Mouse (Mus musculus): ENCODE results near the gene Ankrd55.
"Not testable (repeated sequence)": the region's sequence is repeated elsewhere in the genome, so short reads cannot be mapped to it uniquely, and the experiment has no call there.

Gene Ankrd55

GRCm38 (mm10) chr13:112413611-112414010, 125.4 kb downstream of the Ankrd55 start:
- DNase-seq (ENCODE audit: low read depth) = peak; percentile 67

DNA sequence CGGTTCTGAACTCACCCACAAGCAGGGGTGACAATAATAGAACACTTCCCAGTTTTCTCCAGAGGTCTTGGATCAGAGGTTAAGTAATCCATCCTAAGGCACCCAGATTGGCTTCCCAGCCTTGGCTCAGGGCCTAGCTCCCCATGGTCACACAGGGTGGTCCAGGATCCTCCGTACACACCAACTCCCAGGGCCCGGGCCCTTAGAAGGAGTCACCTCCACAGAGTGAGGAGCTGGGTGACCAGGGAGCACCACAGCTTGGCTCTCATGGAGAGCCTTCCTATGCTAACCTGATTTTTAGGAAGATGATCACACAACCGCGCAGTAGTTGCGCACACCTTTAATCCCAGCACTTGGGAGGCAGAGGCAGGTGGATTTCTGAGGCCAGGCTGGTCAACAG, 127.6 kb downstream of the Ankrd55 start:
- peak; percentile 43 for DNase-seq (ENCODE audit: low read depth)

- DNase-seq (ENCODE audit: low read depth) = peak; percentile 71
These were observed 128.3 kb downstream of the Ankrd55 start for GRCm38 (mm10) chr13:112416410-112417162.

- DNase-seq (ENCODE audit: low read depth) = peak; percentile 72
These were observed 128.9 kb downstream of the Ankrd55 start for GRCm38 (mm10) chr13:112417163-112417523.

- peak; percentile 91 for DNase-seq (ENCODE audit: low read depth)
These were observed 129.7 kb downstream of the Ankrd55 start for GRCm38 (mm10) chr13:112417861-112418423.

DNA sequence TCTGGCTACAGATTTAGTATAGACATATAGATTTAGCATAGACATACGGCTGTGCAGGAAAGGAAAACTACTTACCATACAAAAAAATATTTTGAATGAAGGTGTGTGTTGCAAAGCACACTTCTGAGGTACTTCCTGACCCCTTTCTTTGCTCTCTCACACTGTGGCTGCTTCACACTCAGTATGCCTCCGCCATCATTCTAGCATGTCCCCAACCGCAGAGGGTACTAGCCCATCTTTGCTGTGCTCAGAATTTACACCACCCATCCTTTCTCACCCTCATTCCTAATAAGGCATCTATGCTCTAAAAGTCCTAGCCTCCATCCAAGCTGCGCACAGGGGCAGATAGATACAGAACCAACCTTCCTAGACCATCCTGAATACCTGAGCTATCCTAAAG, 130.3 kb downstream of the Ankrd55 start:
- DNase-seq (ENCODE audit: low read depth) = peak; percentile 86

DNA sequence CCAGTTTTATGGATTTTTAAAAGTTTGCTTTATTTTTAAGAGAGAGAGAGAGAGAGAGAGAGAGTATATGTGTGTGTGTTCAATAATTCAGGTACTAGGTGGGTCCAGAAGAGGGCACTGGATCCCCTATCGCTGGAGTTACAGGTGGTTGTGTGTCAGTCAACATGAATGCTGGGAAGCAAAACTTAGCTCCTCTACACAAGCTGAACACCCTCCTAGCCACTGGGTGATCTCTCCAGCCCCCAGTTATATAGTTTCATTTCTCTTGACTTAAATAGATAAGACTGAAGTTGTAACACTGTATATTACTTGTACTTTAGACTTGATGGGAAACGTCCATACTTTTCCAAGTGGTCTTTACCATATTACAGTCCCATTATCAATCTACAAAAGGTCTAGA, 136.0 kb downstream of the Ankrd55 start:
- peak; percentile 82 for DNase-seq (ENCODE audit: low read depth)

- DNase-seq (ENCODE audit: low read depth) = peak; percentile 91
These were observed 136.4 kb downstream of the Ankrd55 start for GRCm38 (mm10) chr13:112424635-112425034.

DNA sequence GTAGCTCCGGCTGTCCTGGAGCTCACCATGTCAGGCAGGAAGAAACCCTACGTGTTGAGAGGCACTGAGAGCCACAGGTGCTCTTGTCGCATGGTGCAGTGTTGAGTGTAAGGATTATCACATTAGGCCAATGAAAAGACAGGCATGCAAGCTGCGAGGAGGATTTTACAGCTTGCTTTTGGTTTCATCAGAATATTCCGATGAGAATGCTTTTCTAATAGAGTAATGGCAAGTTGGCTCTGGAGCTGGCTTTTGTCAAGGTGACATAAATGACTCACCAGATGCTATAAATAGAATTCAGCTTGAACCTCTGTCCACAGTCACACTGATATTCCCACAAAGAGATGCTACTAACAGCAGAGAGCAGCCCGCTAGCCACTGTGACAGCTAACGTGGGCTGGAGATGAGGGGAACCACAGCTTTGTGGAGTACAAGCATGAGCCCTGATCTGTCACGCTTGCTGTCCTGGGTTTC, 137.0 kb downstream of the Ankrd55 start:
- peak; percentile 87 for DNase-seq (ENCODE audit: low read depth)

- peak; percentile 89 for DNase-seq (ENCODE audit: low read depth)
These were observed 138.2 kb downstream of the Ankrd55 start for GRCm38 (mm10) chr13:112426265-112427135.

DNA sequence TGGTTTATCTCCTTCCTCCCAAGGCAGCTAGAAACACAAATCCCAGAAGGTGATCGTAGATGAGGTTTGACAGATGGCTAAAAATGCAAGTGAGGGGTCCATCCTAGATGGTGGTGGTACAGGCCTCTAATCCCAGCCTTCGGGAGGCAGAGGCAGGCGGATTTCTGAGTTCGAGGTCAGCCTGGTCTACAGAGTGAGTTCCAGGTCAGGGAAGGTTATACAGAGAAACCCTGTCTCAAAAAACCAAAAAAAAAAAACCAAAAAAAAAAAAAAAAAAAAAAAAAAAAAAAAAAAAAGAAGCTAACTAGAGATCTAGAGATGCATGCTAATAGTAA, 138.9 kb downstream of the Ankrd55 start:
- not testable (repeated sequence) for DNase-seq (ENCODE audit: low read depth)

GRCm38 (mm10) chr13:112427521-112427920, 139.3 kb downstream of the Ankrd55 start:
- peak; percentile 94 for DNase-seq (ENCODE audit: low read depth)

DNA sequence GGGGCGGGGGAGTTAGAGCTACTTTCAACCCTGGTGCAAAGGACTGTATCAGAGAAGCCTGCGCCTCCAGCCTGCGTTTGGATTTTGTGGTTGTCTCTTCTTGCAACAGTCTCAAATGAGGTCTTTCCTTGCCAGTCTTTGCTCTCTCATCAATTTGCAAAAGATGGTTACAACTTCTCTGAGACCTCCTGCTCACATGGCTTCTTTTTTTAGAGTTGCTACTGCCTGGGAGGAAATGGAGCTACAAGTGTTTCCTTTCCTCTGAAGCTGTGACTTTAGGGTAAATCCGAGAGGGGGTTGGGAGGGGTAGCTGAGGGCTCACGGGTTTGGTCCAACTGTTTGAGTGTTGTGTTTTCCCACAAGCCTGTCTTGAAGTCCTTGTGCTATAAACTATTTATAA, 145.0 kb downstream of the Ankrd55 start:
- DNase-seq (ENCODE audit: low read depth) = peak; percentile 86

Measured in induced T-regulatory cell, adult 2 months (primary cell).